Mouse (Mus musculus) cerebellum, postnatal 25 days (tissue): Measurements from ENCODE around the gene Zfp799.
A peak's percentile ranks its signal among the peaks of the same experiment; 100 is the strongest.

ENCODE experiments used
- DNase-seq, 2 experiments: peaks; one replicate each; pipeline ENCODE4 v3.0.0; 2021; ENCODE audit warnings: mixed read lengths in 2 of 2

Gene Zfp799

GRCm38 (mm10) chr17:32786944-32787343 is 43.1 kb downstream of the Zfp799 start:
- DNase-seq = no peak

GRCm38 (mm10) chr17:32785656-32786055 is 44.4 kb downstream of the Zfp799 start:
- no peak for DNase-seq

- DNase-seq = no peak
Measured at GRCm38 (mm10) chr17:32777564-32777963, 52.5 kb downstream of the Zfp799 start.

GRCm38 (mm10) chr17:32771213-32771612 is 58.8 kb downstream of the Zfp799 start:
- peak in 1 of 2 experiments; percentile 29 for DNase-seq

GRCm38 (mm10) chr17:32766422-32766821 is 63.6 kb downstream of the Zfp799 start:
- no peak for DNase-seq
